Mouse (Mus musculus): ENCODE data around the gene Fgf12. TPM values are rescaled to one million over a fixed set of nuclear protein-coding genes. Genes with fewer than 3 reads are reported as not detected.

The Fgf12 gene
- polyA plus RNA-seq, 1 experiment, result not detected

DNA sequence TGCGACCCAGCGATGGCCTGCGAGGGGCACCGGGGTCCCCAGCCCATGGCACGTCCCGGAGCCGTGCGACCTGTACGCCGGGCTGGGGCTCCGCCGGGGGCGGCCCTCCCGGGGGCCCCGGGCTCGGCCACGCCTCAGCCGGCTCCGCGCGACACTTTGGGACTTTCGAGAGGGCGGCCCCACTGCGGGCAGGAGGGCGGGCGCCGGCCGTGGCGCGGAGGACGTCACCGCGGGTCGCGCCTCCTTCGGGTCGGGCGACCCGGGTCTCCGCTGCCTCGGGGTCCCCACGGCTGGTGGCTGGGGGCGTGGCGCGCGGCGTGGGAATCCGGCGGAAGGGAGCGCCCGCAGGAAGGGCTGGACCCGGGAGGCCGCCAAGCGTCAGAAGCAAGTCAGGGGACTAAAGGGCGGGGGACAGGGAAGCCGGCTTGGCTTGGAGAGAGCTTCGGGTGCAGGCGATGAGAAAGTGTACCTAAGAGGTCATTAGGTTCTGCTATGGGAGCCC, 188.1 kb downstream of the Fgf12 start:
- Histone ChIP-seq H3K27me3 (ENCODE audit: control insufficient read depth, insufficient read depth, low read length, poor library complexity, severe bottlenecking) (peaks cover 15% of the 10 kb centered on the region), H3K4me3 (ENCODE audit: low read depth, low read length) (peak overlapping the region; percentile 37), H3K9me3 (replicated peaks; ENCODE audit: control insufficient read depth, insufficient read depth, low read length, poor library complexity, severe bottlenecking) (no peaks in the 10 kb centered on the region), H3K27ac (ENCODE audit: insufficient read depth, low read length) (no peak overlapping the region), H3K36me3 (ENCODE audit: control insufficient read depth, insufficient read depth, low read length, poor library complexity, severe bottlenecking) (no peaks in the 10 kb centered on the region), H3K4me1 (ENCODE audit: control insufficient read depth, insufficient read depth, low read length) (no peaks in the 10 kb centered on the region), H3K9ac (ENCODE audit: low read depth, poor library complexity, severe bottlenecking) (0 out of 2 replicates have a peak overlapping the region, but pooled peaks have one; percentile 21)
- no peak for TF ChIP-seq POLR2A (IDR thresholded peaks at IDR 0.05; ENCODE audit: insufficient read depth, low read length)
- no peak for TF ChIP-seq EP300 (IDR thresholded peaks at IDR 0.05; ENCODE audit: insufficient read depth, low read depth, low read length)
- no peak for TF ChIP-seq CTCF (IDR thresholded peaks at IDR 0.05; ENCODE audit: low read depth, low read length)

DNA sequence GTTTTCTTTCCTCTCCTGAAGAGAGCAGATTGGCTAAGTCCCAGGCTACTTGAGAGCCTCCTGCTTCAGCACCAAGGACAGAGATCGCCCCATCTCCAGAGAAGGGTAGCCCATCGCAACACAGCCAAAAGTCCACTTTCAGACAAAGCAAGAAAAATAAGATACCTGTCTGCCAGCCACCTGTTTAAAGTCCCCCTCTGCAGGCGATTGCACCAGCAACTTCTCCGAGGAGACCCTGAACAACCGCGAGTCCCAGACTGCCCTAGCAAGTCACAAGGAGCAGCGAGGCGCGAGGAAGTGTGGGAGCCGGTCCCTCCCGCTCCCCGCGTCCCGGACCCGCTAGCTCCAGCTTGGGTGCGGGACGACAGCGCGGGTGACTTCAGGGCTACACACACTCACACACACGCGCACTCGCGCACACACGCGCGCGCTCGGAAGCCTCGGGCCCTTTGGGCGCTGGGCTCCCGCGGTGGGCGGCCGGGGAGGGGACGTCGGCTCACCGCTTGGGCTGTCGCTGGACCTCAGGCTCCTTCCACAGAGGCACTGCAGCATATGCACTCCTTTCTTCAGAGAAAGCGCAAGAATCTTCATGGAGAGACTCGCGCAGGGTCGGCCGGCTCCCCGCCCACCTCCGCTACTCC, 188.7 kb downstream of the Fgf12 start:
- H3K4me1 ChIP-seq (ENCODE audit: control insufficient read depth, insufficient read depth, low read length), result no peaks in the 10 kb centered on the region
- H3K4me3 ChIP-seq (ENCODE audit: low read depth, low read length), result peak overlapping the region; percentile 37
- H3K27me3 ChIP-seq (ENCODE audit: control insufficient read depth, insufficient read depth, low read length, poor library complexity, severe bottlenecking), result peaks cover 15% of the 10 kb centered on the region
- no peaks in the 10 kb centered on the region for H3K36me3 ChIP-seq (ENCODE audit: control insufficient read depth, insufficient read depth, low read length, poor library complexity, severe bottlenecking)
- no peak overlapping the region for H3K9ac ChIP-seq (ENCODE audit: low read depth, poor library complexity, severe bottlenecking)
- H3K27ac ChIP-seq (ENCODE audit: insufficient read depth, low read length), result no peak overlapping the region
- no peak for TF ChIP-seq POLR2A (IDR thresholded peaks at IDR 0.05; ENCODE audit: insufficient read depth, low read length)
- no peak for TF ChIP-seq CTCF (IDR thresholded peaks at IDR 0.05; ENCODE audit: low read depth, low read length)
- no peaks in the 10 kb centered on the region for H3K9me3 ChIP-seq (replicated peaks; ENCODE audit: control insufficient read depth, insufficient read depth, low read length, poor library complexity, severe bottlenecking)

DNA sequence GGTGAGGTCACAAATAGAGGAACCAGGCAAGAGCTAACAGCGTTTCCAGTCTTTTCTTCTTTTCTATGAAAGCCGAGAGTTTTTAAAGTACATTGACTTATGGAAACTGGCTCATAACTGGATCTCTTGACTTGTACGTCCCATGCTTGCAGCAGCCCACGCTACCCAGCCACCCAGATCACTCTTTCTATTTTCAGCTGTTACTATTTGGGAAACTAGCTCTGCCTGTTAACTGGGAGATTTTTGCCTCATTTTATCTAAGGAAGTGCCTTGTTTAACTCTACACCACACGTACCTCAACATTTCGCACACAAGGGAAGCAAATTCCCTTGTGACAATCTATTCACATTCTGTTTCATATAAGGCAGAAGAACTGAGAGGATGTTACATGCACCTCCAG, 190.0 kb downstream of the Fgf12 start:
- H3K36me3 ChIP-seq (ENCODE audit: control insufficient read depth, insufficient read depth, low read length, poor library complexity, severe bottlenecking), result no peaks in the 10 kb centered on the region
- H3K9ac ChIP-seq (ENCODE audit: low read depth, poor library complexity, severe bottlenecking), result no peak overlapping the region
- no peaks in the 10 kb centered on the region for H3K4me1 ChIP-seq (ENCODE audit: control insufficient read depth, insufficient read depth, low read length)
- TF ChIP-seq POLR2A (IDR thresholded peaks at IDR 0.05; ENCODE audit: insufficient read depth, low read length), result no peak
- TF ChIP-seq EP300 (IDR thresholded peaks at IDR 0.05; ENCODE audit: insufficient read depth, low read depth, low read length), result no peak
- TF ChIP-seq CTCF (IDR thresholded peaks at IDR 0.05; ENCODE audit: low read depth, low read length), result no peak
- no peaks in the 10 kb centered on the region for H3K9me3 ChIP-seq (replicated peaks; ENCODE audit: control insufficient read depth, insufficient read depth, low read length, poor library complexity, severe bottlenecking)
- no peak overlapping the region for H3K27ac ChIP-seq (ENCODE audit: insufficient read depth, low read length)
- H3K27me3 ChIP-seq (ENCODE audit: control insufficient read depth, insufficient read depth, low read length, poor library complexity, severe bottlenecking), result peaks cover 15% of the 10 kb centered on the region
- no peak overlapping the region for H3K4me3 ChIP-seq (ENCODE audit: low read depth, low read length)

DNA sequence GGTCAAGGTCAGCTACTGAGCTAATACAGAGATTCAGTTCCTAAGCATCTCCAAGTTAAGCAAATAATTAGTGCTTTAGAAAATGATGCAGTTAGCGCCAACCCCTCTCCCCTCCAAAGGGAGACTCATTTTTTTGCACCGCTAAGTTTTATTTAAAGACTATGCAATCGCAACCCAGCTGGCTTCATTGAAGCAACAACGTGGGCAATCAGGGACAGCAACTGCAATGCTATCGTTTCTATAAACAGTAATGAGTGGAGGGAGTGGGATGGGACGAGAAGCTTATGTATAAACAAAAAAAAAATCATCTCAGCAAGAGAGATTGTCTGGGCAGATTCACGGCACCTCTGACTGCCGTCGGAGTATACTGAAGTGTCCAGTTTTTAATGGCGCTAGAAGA, 197.6 kb downstream of the Fgf12 start:
- H3K9me3 ChIP-seq (replicated peaks; ENCODE audit: control insufficient read depth, insufficient read depth, low read length, poor library complexity, severe bottlenecking), result no peaks in the 10 kb centered on the region
- TF ChIP-seq POLR2A (IDR thresholded peaks at IDR 0.05; ENCODE audit: insufficient read depth, low read length) (no peak), EP300 (IDR thresholded peaks at IDR 0.05; ENCODE audit: insufficient read depth, low read depth, low read length) (no peak), CTCF (IDR thresholded peaks at IDR 0.05; ENCODE audit: low read depth, low read length) (no peak)
- no peaks in the 10 kb centered on the region for H3K4me1 ChIP-seq (ENCODE audit: control insufficient read depth, insufficient read depth, low read length)
- no peak overlapping the region for H3K9ac ChIP-seq (ENCODE audit: low read depth, poor library complexity, severe bottlenecking)
- H3K36me3 ChIP-seq (ENCODE audit: control insufficient read depth, insufficient read depth, low read length, poor library complexity, severe bottlenecking), result no peaks in the 10 kb centered on the region
- no peak overlapping the region for H3K4me3 ChIP-seq (ENCODE audit: low read depth, low read length)
- no peaks in the 10 kb centered on the region for H3K27me3 ChIP-seq (ENCODE audit: control insufficient read depth, insufficient read depth, low read length, poor library complexity, severe bottlenecking)
- H3K27ac ChIP-seq (ENCODE audit: insufficient read depth, low read length), result no peak overlapping the region

DNA sequence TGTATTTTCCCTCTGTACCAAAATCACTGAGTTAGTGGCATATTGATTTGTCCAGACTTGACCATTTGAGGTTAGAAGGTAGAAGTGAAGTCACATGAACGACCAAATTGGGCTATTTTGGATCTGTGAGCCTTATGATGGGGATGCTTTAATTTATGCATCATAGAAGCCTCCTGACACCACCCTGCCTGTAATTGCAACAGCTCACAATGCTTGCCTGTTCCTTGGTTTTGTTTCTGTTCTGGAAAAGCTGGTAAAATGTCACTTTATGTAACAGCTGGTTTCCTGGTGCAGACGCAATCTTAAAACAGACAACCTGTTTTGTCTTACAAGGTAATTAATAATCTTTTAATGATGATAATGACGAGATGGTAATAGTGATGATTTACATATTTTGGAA, 213.4 kb downstream of the Fgf12 start:
- TF ChIP-seq EP300 (IDR thresholded peaks at IDR 0.05; ENCODE audit: insufficient read depth, low read depth, low read length), result no peak
- no peak for TF ChIP-seq CTCF (IDR thresholded peaks at IDR 0.05; ENCODE audit: low read depth, low read length)
- no peak for TF ChIP-seq POLR2A (IDR thresholded peaks at IDR 0.05; ENCODE audit: insufficient read depth, low read length)
- H3K9ac ChIP-seq (ENCODE audit: low read depth, poor library complexity, severe bottlenecking), result no peak overlapping the region
- H3K4me3 ChIP-seq (ENCODE audit: low read depth, low read length), result no peak overlapping the region
- H3K36me3 ChIP-seq (ENCODE audit: control insufficient read depth, insufficient read depth, low read length, poor library complexity, severe bottlenecking), result no peaks in the 10 kb centered on the region
- H3K27ac ChIP-seq (ENCODE audit: insufficient read depth, low read length), result no peak overlapping the region
- H3K4me1 ChIP-seq (ENCODE audit: control insufficient read depth, insufficient read depth, low read length), result no peaks in the 10 kb centered on the region
- no peaks in the 10 kb centered on the region for H3K9me3 ChIP-seq (replicated peaks; ENCODE audit: control insufficient read depth, insufficient read depth, low read length, poor library complexity, severe bottlenecking)
- H3K27me3 ChIP-seq (ENCODE audit: control insufficient read depth, insufficient read depth, low read length, poor library complexity, severe bottlenecking), result no peaks in the 10 kb centered on the region

Data from ES-Bruce4 (cell line).